Mouse (Mus musculus) mesoderm, embryonic 11.5 days (tissue): Measurements from ENCODE around the gene Tsnaxip1.
A peak's percentile ranks its signal among the peaks of the same experiment; 100 is the strongest.
"Not testable (repeated sequence)": the region's sequence is repeated elsewhere in the genome, so short reads cannot be mapped to it uniquely, and the experiment has no call there.

Experiments
- DNase-seq: peaks from one replicate; pipeline ENCODE4 v3.0.0-alpha.2; 2012; ENCODE audit warnings: low read depth, low spot score

Tsnaxip1 gene

GRCm38 (mm10) chr8:105813241-105813640, 14.3 kb upstream of the Tsnaxip1 start:
- DNase-seq: no peak

- DNase-seq: no peak
These were observed 7.9 kb upstream of the Tsnaxip1 start for GRCm38 (mm10) chr8:105819659-105820058.

GRCm38 (mm10) chr8:105820925-105821324, 6.6 kb upstream of the Tsnaxip1 start:
- DNase-seq: no peak

GRCm38 (mm10) chr8:105825506-105825905, 2.0 kb upstream of the Tsnaxip1 start:
- no peak for DNase-seq

- DNase-seq: no peak
These were observed 1.2 kb upstream of the Tsnaxip1 start for GRCm38 (mm10) chr8:105826379-105826778.

GRCm38 (mm10) chr8:105833740-105834139, 6.2 kb downstream of the Tsnaxip1 start:
- DNase-seq: not testable (repeated sequence)

GRCm38 (mm10) chr8:105835318-105835717, 7.8 kb downstream of the Tsnaxip1 start:
- DNase-seq: peak; percentile 54

- no peak for DNase-seq
These were observed 9.5 kb downstream of the Tsnaxip1 start for GRCm38 (mm10) chr8:105836991-105837390.

- no peak for DNase-seq
These were observed 11.7 kb downstream of the Tsnaxip1 start for GRCm38 (mm10) chr8:105839209-105839608.

GRCm38 (mm10) chr8:105846678-105847077, 19.1 kb downstream of the Tsnaxip1 start:
- DNase-seq: no peak

- no peak for DNase-seq
These were observed 22.5 kb downstream of the Tsnaxip1 start for GRCm38 (mm10) chr8:105850014-105850413.

GRCm38 (mm10) chr8:105850611-105851010, 23.1 kb downstream of the Tsnaxip1 start:
- DNase-seq: no peak

- DNase-seq: peak; percentile 95
These were observed 24.2 kb downstream of the Tsnaxip1 start for GRCm38 (mm10) chr8:105851651-105852143.

GRCm38 (mm10) chr8:105852146-105852729, 24.7 kb downstream of the Tsnaxip1 start:
- DNase-seq: no peak

GRCm38 (mm10) chr8:105853178-105853577, 25.6 kb downstream of the Tsnaxip1 start, which contains the start of gene Cenpt:
TSS of gene Cenpt (minus strand) at chr8:105853278.
- DNase-seq: no peak

GRCm38 (mm10) chr8:105854303-105854702, 26.8 kb downstream of the Tsnaxip1 start:
- no peak for DNase-seq

- DNase-seq: peak; percentile 93
These were observed 27.2 kb downstream of the Tsnaxip1 start, which contains the start of gene Thap11 for GRCm38 (mm10) chr8:105854715-105855216. TSS of gene Thap11 (plus strand) at chr8:105855132.

GRCm38 (mm10) chr8:105855248-105856167, 28.0 kb downstream of the Tsnaxip1 start:
- DNase-seq: peak; percentile 65

- no peak for DNase-seq
These were observed 28.8 kb downstream of the Tsnaxip1 start for GRCm38 (mm10) chr8:105856168-105856835.

- DNase-seq: no peak
These were observed 31.0 kb downstream of the Tsnaxip1 start for GRCm38 (mm10) chr8:105858495-105858894.

GRCm38 (mm10) chr8:105859314-105859713, 31.8 kb downstream of the Tsnaxip1 start:
- DNase-seq: no peak
